Mouse (Mus musculus): ENCODE measurements around the gene Nlrc5.

DNA sequence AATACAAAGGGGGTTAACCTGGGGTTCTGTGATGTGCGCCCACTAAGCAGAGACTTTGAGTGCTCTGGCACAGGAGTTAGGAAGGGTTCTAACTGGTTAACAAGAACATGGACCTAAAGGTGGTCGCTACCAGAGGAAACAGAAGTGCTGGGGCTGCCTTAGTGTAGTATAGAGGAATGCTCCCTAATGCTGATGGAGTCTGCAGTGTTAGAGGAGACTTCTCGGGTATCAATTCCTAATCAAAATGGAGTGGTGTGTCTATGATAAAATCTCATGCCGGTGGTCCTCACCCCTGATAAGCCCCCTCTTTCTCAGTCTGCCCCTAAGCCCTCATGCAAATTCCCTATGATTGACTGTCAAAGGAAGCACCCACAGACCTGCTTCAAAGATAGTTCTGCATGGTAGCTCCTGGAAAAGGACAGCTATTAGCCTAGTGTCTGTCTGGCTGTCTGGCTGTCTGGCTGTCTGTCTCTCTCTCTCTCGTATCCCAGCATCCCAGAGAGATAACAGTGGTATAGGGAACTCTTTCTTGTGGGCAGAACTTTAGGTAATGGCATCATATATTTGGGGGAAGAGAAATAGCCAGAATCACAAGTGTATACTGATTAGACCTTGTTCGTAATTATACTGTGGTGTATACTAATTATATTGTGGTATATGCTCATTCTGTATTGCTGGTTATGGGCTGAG, 38.2 kb upstream of the Nlrc5 start:
- TF ChIP-seq POLR2A (IDR thresholded peaks at IDR 0.05; ENCODE audit: low read depth, low read length) (no peak), CTCF (IDR thresholded peaks at IDR 0.05; ENCODE audit: extremely low read depth, insufficient read length, insufficient replicate concordance, low read depth, low read length) (no peak)

All from small intestine, adult 2 months (tissue).